Mouse (Mus musculus) large intestine, adult 2 months (tissue): ENCODE measurements around the gene Cnot6l. TPM values are rescaled to one million over a fixed set of nuclear protein-coding genes. Genes with fewer than 3 reads are reported as not detected.

Source experiments
- DNase-seq: peaks from one replicate; pipeline ENCODE4 v3.0.0-alpha.2; 2012; ENCODE audit warnings: low read depth, low spot score
- WGBS: fragments of 180-500 bp; shearing (Covaris S2); methylation state at CpG from one replicate; pipeline ENCODE4 v1.1.7; 2018; 5-methylcytosine and 5-hydroxymethylcytosine counted together
- polyA plus RNA-seq: library from polyadenylated mRNA; depleted of rRNA; stranded (reverse); fragments of >200 nt; gene quantifications from 2 replicates; pipeline ENCODE4 v1.2.3, GENCODE M21; 2012; rRNA removed

Cnot6l gene
- polyA plus RNA-seq, 1 experiment: 3.8 TPM

DNA sequence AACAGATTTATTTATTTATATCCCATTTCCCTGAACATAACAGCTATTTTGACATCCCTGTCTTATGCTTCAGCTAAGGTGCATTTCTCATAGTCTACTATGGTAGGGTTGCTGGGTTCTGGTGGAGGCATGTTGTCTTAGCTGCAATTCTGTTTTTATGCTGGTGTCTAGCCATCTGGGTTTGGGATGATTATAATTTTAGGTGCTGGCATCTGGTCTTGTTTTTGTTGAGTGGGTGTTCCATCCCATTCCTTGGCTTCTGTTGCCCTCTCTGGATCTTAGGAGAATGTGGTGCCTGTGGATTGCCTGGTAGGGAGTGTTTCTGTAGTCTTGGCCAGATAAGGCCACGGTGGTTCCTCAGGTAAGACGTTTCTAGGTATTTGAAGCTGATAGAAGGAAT is 134.2 kb downstream of the Cnot6l start:
- DNase-seq: no peak
- 82% methylated on average over 2 of the region's 2 CpGs for WGBS

Other genes with a start within 250 kb of the Cnot6l start
- gene Cxcl13, start 207.2 kb downstream of the Cnot6l start, polyA plus RNA-seq: 3.9 and 7.1 TPM in 2 replicates
- 3.1 and 3.4 TPM in 2 replicates for gene Mrpl1, start 45.3 kb upstream of the Cnot6l start, polyA plus RNA-seq
- 0.24 and 0.29 TPM in 2 replicates for gene Fras1, start 209.8 kb upstream of the Cnot6l start, polyA plus RNA-seq